Mouse (Mus musculus) brain, adult 10 weeks (tissue): ENCODE data around the gene Selenoo. TPM values are rescaled to one million over a fixed set of nuclear protein-coding genes. Genes with fewer than 3 reads are reported as not detected.

Experiments used
- polyA plus RNA-seq: library from polyadenylated mRNA; stranded (reverse); fragments of 350-450 nt; fragmentation: Illumina TruSeq; extraction: RNeasy Lipid Tissue Mini Kit (QIAGEN cat#74804); gene quantifications from one replicate; pipeline ENCODE4 v1.2.3, GENCODE M21; 2015; ENCODE audit warnings: low read depth, low replicate concordance

Selenoo gene
- polyA plus RNA-seq, result 27.4 TPM

GRCm38 (mm10) chr15:89088607-89089247 lies at the start of gene Selenoo:
Selenoo (plus strand) TSS chr15:89089084.

GRCm38 (mm10) chr15:89059161-89059931 lies 29.5 kb upstream of the Selenoo start, which contains the start of gene Panx2:
Panx2 (plus strand) TSS chr15:89059734.

GRCm38 (mm10) chr15:89074613-89075477 lies 14.0 kb upstream of the Selenoo start, which contains the start of gene Trabd:
Trabd (plus strand) TSS chr15:89075124.

GRCm38 (mm10) chr15:89122649-89123366 lies 33.9 kb downstream of the Selenoo start, which contains the start of gene Tubgcp6:
Tubgcp6 (minus strand) TSS chr15:89123112.

GRCm38 (mm10) chr15:89128382-89129350 lies 39.8 kb downstream of the Selenoo start, which contains the start of gene Hdac10:
Hdac10 (minus strand) TSS chr15:89128700.

GRCm38 (mm10) chr15:89140659-89141252 lies 51.9 kb downstream of the Selenoo start, which contains the start of gene Mapk12:
Mapk12 (minus strand) TSS chr15:89140703.

GRCm38 (mm10) chr15:89149271-89150040 lies 60.6 kb downstream of the Selenoo start, which contains the start of gene Mapk11:
Mapk11 (minus strand) TSS chr15:89149628.

Other genes starting within 250 kb of the Selenoo start
- gene Pim3, start 226.9 kb upstream of the Selenoo start, polyA plus RNA-seq, result 39.4 TPM
- 0.76 TPM for gene Ttll8, start 134.7 kb upstream of the Selenoo start, polyA plus RNA-seq
- gene Mlc1, start 110.1 kb upstream of the Selenoo start, polyA plus RNA-seq, result 156 TPM
- gene Mov10l1, start 106.2 kb upstream of the Selenoo start, polyA plus RNA-seq, result not detected
- 94.0 TPM for gene Panx2, start 29.4 kb upstream of the Selenoo start, polyA plus RNA-seq
- gene Trabd, start 14.0 kb upstream of the Selenoo start, polyA plus RNA-seq, result 19.8 TPM
- gene Tubgcp6, start 34.0 kb downstream of the Selenoo start, polyA plus RNA-seq, result 19.0 TPM
- 12.4 TPM for gene Hdac10, start 39.6 kb downstream of the Selenoo start, polyA plus RNA-seq
- 12.5 TPM for gene Mapk12, start 51.6 kb downstream of the Selenoo start, polyA plus RNA-seq
- 51.9 TPM for gene Mapk11, start 60.5 kb downstream of the Selenoo start, polyA plus RNA-seq
- 36.2 TPM for gene Plxnb2, start 91.7 kb downstream of the Selenoo start, polyA plus RNA-seq
- gene Dennd6b, start 107.4 kb downstream of the Selenoo start, polyA plus RNA-seq, result 51.1 TPM
- 78.9 TPM for gene Ppp6r2, start 122.5 kb downstream of the Selenoo start, polyA plus RNA-seq
- 124 TPM for gene Sbf1, start 226.2 kb downstream of the Selenoo start, polyA plus RNA-seq
- gene Adm2, start 233.6 kb downstream of the Selenoo start, polyA plus RNA-seq, result not detected
- gene Miox, start 245.3 kb downstream of the Selenoo start, polyA plus RNA-seq, result not detected